Mouse (Mus musculus): ENCODE results near the gene Hip1. TPM values are rescaled to one million over a fixed set of nuclear protein-coding genes. Genes with fewer than 3 reads are reported as not detected.
A peak's percentile ranks its signal among the peaks of the same experiment; 100 is the strongest.
"Not testable (repeated sequence)": the region's sequence is repeated elsewhere in the genome, so short reads cannot be mapped to it uniquely, and the experiment has no call there.

Hip1 gene
- total RNA-seq, 2 experiments from 2014 or later = 48.7 to 51.9 TPM

DNA sequence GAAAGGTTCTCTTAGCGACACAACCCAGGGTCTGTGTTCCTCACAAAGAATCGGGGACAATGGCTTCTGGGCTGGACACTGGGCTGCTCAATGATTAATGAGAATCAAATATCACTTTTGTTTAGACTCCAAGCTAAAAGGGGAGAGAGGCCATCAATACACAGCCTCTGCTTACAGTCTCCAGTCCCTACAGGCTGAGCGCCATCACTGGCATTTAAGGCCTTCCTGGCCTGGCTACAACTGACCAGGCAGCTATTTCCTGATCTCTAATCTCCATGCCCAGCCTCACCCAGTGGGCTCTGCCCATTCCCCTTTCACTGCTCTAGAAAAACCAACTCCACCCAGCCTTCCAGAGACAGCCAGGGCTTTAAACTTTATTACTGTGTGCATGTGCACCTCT lies 59.6 kb downstream of the Hip1 start:
- Histone ChIP-seq H3K27ac (no peak overlapping the region), H3K4me3 (no peak overlapping the region)
- intact Hi-C loops (cut with DNase I) = no loop called here
- no peak for DNase-seq (ENCODE audit: extremely low spot score in 1 of 2, low spot score in 2 of 2)
- TF ChIP-seq CTCF (IDR thresholded peaks at IDR 0.05) = no peak

DNA sequence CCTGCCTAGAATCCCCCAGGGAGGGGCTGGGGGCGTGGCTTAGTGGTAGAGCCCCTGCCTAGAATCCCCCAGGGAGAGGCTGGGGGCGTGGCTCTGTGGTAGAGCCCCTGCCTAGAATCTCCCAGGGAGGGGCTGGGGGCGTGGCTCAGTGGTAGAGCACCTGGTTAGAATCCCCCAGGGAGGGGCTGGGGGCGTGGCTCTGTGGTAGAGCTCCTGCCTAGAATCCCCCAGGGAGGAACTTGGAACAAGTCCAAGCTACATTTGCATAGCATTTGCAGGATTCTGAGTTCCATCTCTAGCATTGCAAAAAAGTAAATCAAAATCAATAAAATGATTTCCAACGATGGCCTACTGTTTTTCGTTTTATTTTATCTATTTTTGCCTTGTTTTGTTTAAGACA lies 61.1 kb downstream of the Hip1 start:
- H3K27ac ChIP-seq; intact Hi-C loops (cut with DNase I); DNase-seq (ENCODE audit: extremely low spot score in 1 of 2, low spot score in 2 of 2); H3K4me3 ChIP-seq: not testable (repeated sequence)

DNA sequence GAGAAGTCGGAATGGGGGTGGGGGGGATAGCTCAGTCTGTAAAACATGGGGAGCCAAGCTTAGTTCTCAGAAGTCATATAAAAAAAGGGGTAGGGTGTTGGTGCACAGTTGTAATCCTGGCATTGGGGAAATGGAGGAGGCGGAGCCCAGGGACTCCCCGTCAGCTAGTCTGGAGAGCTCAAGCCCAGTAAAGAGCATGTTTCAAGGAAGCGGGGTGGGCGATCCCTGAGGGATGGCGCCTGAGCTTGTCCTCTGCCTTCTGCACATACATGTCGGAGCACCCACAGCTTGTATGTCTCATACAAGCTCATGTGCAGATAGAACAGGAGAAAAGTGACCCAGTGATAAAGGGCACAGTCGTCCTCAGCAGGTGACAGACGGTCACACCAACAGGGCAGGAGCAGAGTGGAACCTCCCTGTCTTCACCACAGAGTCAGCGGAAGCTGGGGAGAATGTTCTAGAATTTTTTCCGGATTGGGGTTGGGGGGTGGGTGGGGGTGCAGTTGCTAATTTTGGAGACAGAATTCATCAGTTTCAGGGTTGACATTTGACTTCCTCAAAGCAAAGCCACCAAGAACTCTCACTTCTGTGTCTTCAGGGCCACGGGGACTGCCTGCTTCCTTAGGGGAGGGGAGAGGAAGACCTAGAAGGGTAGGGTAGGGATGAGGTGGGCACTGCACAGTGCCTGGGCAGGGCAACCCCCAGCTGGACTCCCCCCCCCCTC lies 65.9 kb downstream of the Hip1 start:
- no peak for DNase-seq (ENCODE audit: extremely low spot score in 1 of 2, low spot score in 2 of 2)
- Histone ChIP-seq H3K27ac (no peak overlapping the region), H3K4me3 (no peak overlapping the region)
- intact Hi-C loops (cut with DNase I) = no loop called here
- TF ChIP-seq CTCF (IDR thresholded peaks at IDR 0.05) = no peak

DNA sequence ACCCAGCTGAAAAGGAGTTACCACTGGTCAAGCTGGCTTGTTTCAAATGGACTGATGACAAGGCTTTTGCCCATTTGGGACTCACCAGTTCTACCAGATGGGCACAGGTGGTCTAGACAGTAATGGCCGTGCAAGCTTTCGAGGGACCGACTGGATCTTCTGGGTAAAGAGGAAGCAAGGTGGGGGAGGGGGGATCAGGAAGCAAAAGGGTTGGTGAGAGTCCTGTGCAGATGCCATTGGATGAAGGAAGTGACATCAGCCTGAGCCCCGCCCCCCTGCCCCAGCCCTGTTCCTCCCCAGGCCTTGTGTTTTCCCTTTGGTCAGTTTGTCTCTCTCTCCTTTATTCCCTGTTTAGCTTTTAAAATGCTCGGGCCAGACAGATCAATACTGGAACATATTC lies 68.7 kb downstream of the Hip1 start:
- intact Hi-C loops (cut with DNase I) = no loop called here
- no peak for DNase-seq (ENCODE audit: extremely low spot score in 1 of 2, low spot score in 2 of 2)
- Histone ChIP-seq H3K27ac (no peak overlapping the region), H3K4me3 (no peak overlapping the region)
- no peak for TF ChIP-seq CTCF (IDR thresholded peaks at IDR 0.05)

DNA sequence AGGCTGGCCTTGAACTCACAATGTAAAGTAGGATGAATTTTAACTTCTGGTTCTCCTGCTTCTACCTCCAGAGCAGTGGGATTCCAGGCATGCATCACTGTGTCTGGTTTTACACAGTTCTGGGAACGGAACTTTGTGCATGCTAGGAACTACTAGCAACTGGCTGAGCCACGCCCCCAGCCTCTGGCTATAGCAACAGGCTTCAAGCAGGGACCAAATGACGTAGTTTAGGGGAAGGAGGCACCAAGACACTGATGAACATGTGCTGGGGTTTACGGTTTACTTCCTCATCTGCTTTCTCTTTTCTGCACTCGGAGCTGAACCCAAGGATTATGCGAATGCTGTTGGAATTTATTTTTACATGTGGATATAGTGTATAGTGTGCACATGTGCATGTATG lies 72.5 kb downstream of the Hip1 start:
- intact Hi-C loops (cut with DNase I) = no loop called here
- no peak for DNase-seq (ENCODE audit: extremely low spot score in 1 of 2, low spot score in 2 of 2)
- Histone ChIP-seq H3K27ac (peak overlapping the region; percentile 16; the same call in 1 of the 2 replicates), H3K4me3 (no peak overlapping the region)
- TF ChIP-seq CTCF (IDR thresholded peaks at IDR 0.05) = no peak

DNA sequence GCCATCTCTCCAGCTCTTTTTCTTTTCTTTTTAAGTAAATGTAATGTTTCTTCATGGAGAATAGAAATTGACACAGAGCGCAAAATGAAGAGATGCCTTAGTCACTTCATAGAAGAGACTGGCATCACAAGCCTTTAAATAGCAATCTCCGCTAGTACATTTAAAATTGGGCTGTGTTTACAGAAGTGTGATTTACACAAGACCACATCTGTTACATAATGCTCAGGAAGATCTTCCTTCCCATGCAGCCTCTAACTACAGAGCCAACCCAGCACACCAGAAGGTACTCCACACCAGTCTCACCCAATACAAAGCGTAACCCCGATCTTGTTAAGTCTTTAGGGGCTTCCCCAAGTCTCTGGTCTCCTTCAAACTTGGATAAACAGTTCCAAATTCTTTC lies 73.2 kb downstream of the Hip1 start:
- Histone ChIP-seq H3K4me3 (no peak overlapping the region), H3K27ac (peak overlapping the region; percentile 16; the same call in 1 of the 2 replicates)
- DNase-seq (ENCODE audit: extremely low spot score in 1 of 2, low spot score in 2 of 2) = no peak
- no peak for TF ChIP-seq CTCF (IDR thresholded peaks at IDR 0.05)
- intact Hi-C loops (cut with DNase I) = no loop called here

DNA sequence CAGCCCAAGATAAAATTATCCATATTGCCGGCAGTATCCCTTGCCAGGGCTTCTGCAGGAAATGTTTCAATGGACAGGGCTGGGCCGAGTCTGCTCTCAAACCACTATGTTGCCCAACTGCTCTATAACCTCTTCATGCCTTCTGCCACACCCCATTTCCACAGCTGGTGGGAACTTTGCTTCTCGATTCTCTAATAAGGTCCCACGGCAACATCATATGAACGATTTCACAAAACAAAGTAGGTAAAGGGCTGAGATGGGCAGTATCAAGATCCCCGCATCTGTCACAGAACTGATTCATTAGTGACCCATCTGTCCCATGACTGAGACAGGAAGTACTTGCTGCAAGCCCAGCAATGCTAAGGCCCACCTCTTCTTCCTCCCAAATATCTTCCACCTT lies 76.6 kb downstream of the Hip1 start:
- TF ChIP-seq CTCF (IDR thresholded peaks at IDR 0.05) = no peak
- H3K4me3 ChIP-seq = no peak overlapping the region
- intact Hi-C loops (cut with DNase I) = no loop called here
- no peak for DNase-seq (ENCODE audit: extremely low spot score in 1 of 2, low spot score in 2 of 2)
- H3K27ac ChIP-seq = no peak overlapping the region

DNA sequence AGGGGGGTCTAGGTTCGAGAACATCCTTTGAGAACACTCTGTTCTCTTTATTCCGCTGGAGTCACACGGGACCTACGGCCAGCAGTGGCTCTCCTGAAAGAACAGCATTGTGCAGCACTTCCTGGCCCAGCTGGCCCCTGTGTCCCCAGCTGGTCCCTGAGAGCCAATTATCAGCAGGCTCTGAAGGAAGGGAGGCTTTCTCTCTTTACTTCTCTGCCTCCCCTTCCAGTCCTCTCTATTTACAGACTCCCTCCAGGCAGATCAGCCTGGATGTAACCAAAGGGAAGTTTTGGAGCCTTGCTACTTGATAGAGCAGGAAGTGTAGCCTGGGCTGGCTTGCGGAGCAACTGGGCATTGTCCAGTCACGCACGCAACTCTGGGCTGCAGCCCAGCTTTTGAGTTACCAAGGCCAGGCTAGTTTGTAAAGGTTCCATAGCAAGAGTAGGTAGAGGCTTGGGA lies 79.1 kb downstream of the Hip1 start:
- TF ChIP-seq CTCF (IDR thresholded peaks at IDR 0.05) = no peak
- H3K4me3 ChIP-seq = no peak overlapping the region
- DNase-seq (ENCODE audit: extremely low spot score in 1 of 2, low spot score in 2 of 2) = peak in 1 of 2 experiments; percentile 36
- H3K27ac ChIP-seq = peak overlapping the region; percentile 66
- intact Hi-C loops (cut with DNase I) = no loop called here

DNA sequence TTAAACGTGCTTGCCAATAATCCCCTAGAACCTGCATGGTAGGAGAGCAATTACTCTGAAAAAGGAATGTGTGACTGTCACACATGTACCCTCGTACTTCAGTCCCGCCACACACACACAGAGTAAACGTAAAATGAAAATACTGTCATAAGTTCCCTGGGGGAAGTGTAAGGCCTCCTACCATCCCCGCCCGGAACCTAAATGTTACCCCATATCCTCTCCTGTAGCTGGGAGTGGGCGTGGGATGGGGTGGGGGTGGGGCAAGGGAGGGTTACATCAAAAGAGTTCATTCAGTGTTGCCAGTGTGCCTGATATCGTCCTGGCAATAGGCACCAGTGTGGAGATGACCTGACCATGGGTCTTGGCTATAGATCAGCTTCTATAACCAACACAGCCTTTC lies 81.5 kb downstream of the Hip1 start:
- intact Hi-C loops (cut with DNase I) = no loop called here
- no peak overlapping the region for H3K27ac ChIP-seq
- no peak overlapping the region for H3K4me3 ChIP-seq
- TF ChIP-seq CTCF (IDR thresholded peaks at IDR 0.05) = no peak
- DNase-seq (ENCODE audit: extremely low spot score in 1 of 2, low spot score in 2 of 2) = no peak

DNA sequence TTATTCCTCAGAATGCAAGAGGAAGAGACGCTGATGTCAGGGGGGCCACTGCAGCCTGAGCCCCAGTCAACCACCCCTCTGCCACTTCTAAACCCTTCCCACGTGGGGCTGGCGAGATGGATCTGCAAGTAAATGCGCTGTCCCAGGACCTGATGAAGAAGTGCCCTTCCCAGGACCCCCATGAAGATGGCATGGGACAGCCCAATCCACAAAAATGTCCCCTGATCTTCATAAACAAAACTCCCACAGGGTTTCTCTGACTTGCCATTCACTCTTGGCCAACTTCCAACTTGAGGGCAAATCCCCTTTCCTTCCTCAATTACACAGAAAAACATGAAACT lies 84.1 kb downstream of the Hip1 start:
- Histone ChIP-seq H3K27ac (peak overlapping the region; percentile 76), H3K4me3 (no peak overlapping the region)
- no peak for DNase-seq (ENCODE audit: extremely low spot score in 1 of 2, low spot score in 2 of 2)
- no peak for TF ChIP-seq CTCF (IDR thresholded peaks at IDR 0.05)
- intact Hi-C loops (cut with DNase I) = loop anchor here (1.0 kb wide), 1 partner anchor 27 kb away; no protein-coding TSS in a partner anchor

DNA sequence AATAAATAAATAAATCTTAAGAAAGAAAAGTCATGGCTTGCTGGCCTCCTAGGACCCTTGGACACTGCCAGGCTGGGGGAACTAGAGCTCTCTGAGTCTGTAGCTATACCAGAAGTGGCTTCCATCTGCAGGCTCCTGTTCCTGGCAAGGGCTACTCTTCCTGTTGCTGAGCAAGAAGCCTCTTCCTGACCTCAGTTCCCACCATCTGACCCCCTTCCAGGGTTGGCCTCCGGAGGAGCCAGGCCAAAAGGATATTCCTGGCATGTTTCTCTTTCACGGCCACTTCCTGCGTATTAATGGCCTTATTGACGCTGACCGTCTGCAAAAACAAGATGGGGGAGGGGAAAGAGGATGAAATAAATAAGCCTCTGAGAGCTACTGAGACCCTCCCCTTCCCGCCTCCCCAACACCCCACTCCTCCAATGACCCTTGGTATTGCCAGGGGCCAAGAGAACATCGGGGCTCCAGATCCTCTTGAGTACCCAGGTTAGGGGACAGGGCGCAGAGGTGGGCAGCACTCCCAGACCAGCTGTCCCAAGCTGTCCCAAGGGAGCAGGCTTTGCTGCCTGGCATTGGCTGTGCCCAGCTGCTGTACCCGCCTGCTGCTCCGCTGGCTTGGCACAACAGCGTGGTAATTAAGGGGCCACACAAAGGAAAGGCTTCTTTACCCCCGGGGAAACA lies 84.6 kb downstream of the Hip1 start:
- peak; percentile 24 to 53 for DNase-seq (ENCODE audit: extremely low spot score in 1 of 2, low spot score in 2 of 2)
- Histone ChIP-seq H3K27ac (peak overlapping the region; percentile 76), H3K4me3 (no peak overlapping the region)
- intact Hi-C loops (cut with DNase I) = loop anchor here (1.0 kb wide), 1 partner anchor 28 kb away; no protein-coding TSS in a partner anchor
- TF ChIP-seq CTCF (IDR thresholded peaks at IDR 0.05) = no peak

DNA sequence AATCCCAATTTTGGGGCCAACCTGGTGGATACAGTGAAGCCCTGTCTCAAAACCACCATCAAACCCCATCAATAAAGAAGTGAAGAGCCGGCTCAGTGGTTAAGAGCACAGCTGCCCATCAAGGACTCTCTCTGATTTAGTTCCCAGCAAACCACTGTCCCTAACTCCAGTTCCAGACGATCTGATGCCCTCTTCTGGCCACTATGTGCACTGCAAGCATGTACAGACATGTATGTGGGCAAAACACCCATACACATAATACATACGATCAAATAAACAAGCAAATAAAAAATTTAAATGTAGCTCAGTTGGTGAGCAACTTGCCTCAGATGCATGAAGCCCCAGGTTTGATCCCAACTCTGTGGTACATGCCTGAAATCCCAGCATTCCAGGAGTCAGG lies 85.4 kb downstream of the Hip1 start:
- intact Hi-C loops (cut with DNase I) = no loop called here
- no peak for DNase-seq (ENCODE audit: extremely low spot score in 1 of 2, low spot score in 2 of 2)
- peak; percentile 55 for TF ChIP-seq CTCF (IDR thresholded peaks at IDR 0.05)
- H3K27ac ChIP-seq = peak overlapping the region; percentile 76; the same call in 1 of the 2 replicates
- H3K4me3 ChIP-seq = no peak overlapping the region

DNA sequence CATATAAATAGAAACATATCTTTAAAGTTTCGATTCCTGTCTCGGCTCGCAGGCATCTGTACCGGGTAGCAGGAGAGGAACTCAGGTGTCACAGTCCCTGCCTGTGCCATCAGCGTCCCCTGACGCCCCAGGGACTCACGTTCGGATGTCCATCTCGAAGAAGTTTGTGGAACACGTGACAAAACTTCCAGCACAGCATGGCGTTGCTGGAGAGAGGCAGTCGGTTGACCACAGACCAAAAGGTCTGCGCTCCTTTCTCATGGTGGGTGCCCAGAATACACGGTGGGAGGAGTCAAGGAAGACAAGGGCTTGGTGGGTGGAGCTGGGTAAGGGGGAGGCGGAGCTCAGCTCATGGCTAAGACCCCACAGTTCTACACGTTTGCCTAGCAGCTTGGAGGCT lies 87.0 kb downstream of the Hip1 start:
- H3K27ac ChIP-seq = no peak overlapping the region
- TF ChIP-seq CTCF (IDR thresholded peaks at IDR 0.05) = no peak
- no peak for DNase-seq (ENCODE audit: extremely low spot score in 1 of 2, low spot score in 2 of 2)
- H3K4me3 ChIP-seq = no peak overlapping the region
- intact Hi-C loops (cut with DNase I) = no loop called here
